Mouse (Mus musculus): ENCODE results near the gene Alg14.

GRCm38 (mm10) chr3:121407417-121407816 is 115.8 kb downstream of the Alg14 start:
- TF ChIP-seq MAX (IDR thresholded peaks at IDR 0.05; ENCODE audit: low read length) (no peak), CTCF (conservative IDR thresholded peaks at IDR 0.05 in 1 of 2, IDR thresholded peaks at IDR 0.05 in 1 of 2; ENCODE audit: low read depth in 2 of 2, low read length in 2 of 2) (no peak), POLR2A (IDR thresholded peaks at IDR 0.05; ENCODE audit: low read depth, low read length) (no peak), ZNF384 (IDR thresholded peaks at IDR 0.05; ENCODE audit: low read depth, low read length) (no peak), HCFC1 (IDR thresholded peaks at IDR 0.05; ENCODE audit: low read depth, low read length) (no peak), USF1 (IDR thresholded peaks at IDR 0.05; ENCODE audit: low read depth, low read length) (no peak)
